Mouse (Mus musculus): Measurements from ENCODE around the gene Mrgpra2b. TPM values are rescaled to one million over a fixed set of nuclear protein-coding genes. Genes with fewer than 3 reads are reported as not detected.
"Not testable (repeated sequence)": the region's sequence is repeated elsewhere in the genome, so short reads cannot be mapped to it uniquely, and the experiment has no call there.

Mrgpra2b gene
- polyA plus RNA-seq (2014; fragmentation: Nextera tagmentation; extraction: Ambion mirVana) = 0.20 TPM in 1 of 2 replicates, not detected in the other

DNA sequence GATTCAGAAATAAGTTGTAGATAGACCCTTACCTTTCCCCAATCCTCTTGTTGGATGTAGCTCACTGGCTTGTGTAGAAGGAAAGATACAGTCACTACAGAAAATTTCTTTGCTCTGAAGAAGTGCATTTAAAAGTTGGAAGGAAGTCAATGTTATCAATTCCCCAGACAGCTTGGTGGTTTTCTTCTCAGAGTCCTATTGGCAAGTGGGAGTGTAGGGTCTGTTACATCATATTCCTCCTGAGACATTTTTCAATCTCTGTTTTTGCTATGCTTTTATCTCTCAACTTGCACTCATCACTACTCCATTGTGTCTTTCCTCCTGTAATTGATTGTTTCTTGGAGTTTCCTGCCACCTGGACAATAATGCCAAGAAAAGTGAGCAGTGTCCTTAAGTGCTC lies at the start of gene Mrgpra2b:
TSS of gene Mrgpra2b (minus strand) at position 101 of the 400 bp plus-strand sequence.
- Histone ChIP-seq H3K27ac (ENCODE audit: low read length) (no peak within 1 kb of the TSS), H3K4me3 (ENCODE audit: low read depth, low read length) (no peak within 1 kb of the TSS), H3K4me1 (ENCODE audit: control insufficient read depth, insufficient read depth, low read length) (no peaks in the 10 kb centered on the region), H3K9ac (replicated peaks; ENCODE audit: low read depth, low read length) (no peak within 1 kb of the TSS), H3K36me3 (ENCODE audit: control insufficient read depth, insufficient read depth, low read length) (no peaks in the 10 kb centered on the region), H3K4me2 (replicated peaks; ENCODE audit: low read depth, low read length) (no peak within 1 kb of the TSS), H3K27me3 (ENCODE audit: control insufficient read depth, insufficient read depth, low read length) (no peaks in the 10 kb centered on the region), H3K9me3 (ENCODE audit: control insufficient read depth, low read depth, low read length) (no peaks in the 10 kb centered on the region)
- ATAC-seq (ENCODE audit: insufficient number of reproducible peaks, insufficient read depth, low FRiP score, low read depth) = no peak

DNA sequence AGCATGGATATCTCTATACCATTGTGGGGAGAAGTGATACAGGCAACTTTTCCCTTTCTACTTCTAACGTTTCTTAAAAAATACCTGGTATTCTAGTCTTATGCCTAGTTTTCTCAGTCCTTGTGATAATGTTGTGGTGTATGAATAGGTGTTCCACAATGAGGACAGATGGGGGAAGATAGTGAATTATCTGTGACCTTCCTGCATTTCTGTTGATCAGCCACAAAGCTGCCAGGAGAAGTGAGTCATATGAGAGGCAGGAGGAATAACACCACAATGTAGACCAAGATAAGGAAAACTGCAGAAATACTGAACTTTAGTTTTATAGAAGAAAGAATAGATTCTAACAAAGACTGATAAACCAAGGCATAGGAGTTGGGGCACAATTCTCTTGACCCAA lies 12.3 kb downstream of the Mrgpra2b start:
- no peak overlapping the region for H3K27ac ChIP-seq (ENCODE audit: low read length)
- H3K4me2 ChIP-seq (replicated peaks; ENCODE audit: low read depth, low read length) = no peak overlapping the region
- ATAC-seq (ENCODE audit: insufficient number of reproducible peaks, insufficient read depth, low FRiP score, low read depth) = no peak
- no peaks in the 10 kb centered on the region for H3K36me3 ChIP-seq (ENCODE audit: control insufficient read depth, insufficient read depth, low read length)
- no peaks in the 10 kb centered on the region for H3K27me3 ChIP-seq (ENCODE audit: control insufficient read depth, insufficient read depth, low read length)
- no peak overlapping the region for H3K4me3 ChIP-seq (ENCODE audit: low read depth, low read length)
- no peaks in the 10 kb centered on the region for H3K4me1 ChIP-seq (ENCODE audit: control insufficient read depth, insufficient read depth, low read length)
- 74% methylated on average over 1 of the region's 1 CpGs for WGBS
- no peaks in the 10 kb centered on the region for H3K9me3 ChIP-seq (ENCODE audit: control insufficient read depth, low read depth, low read length)
- no peak overlapping the region for H3K9ac ChIP-seq (replicated peaks; ENCODE audit: low read depth, low read length)

DNA sequence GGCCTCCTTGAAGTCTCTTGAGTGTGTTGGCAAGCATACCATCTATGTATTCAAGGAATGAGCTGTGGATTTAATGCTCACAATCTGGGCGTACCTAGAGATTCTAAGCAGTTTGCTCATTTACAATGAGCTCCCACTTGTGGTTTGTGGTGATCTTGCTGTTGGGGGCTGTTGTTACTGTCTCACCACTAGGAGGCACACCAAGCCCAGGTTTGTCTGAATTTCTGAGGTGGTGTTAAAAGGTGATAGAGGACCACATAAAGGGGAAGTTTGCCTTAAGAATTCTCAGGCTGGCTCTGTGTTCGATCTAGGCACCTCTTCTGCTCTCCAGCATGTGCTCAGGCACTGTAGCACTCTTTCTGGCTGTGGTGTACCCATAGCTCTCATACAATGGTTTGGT lies 13.6 kb downstream of the Mrgpra2b start:
- Histone ChIP-seq H3K27ac (ENCODE audit: low read length) (no peak overlapping the region), H3K36me3 (ENCODE audit: control insufficient read depth, insufficient read depth, low read length) (no peaks in the 10 kb centered on the region), H3K4me3 (ENCODE audit: low read depth, low read length) (no peak overlapping the region), H3K27me3 (ENCODE audit: control insufficient read depth, insufficient read depth, low read length) (no peaks in the 10 kb centered on the region), H3K4me2 (replicated peaks; ENCODE audit: low read depth, low read length) (no peak overlapping the region), H3K4me1 (ENCODE audit: control insufficient read depth, insufficient read depth, low read length) (no peaks in the 10 kb centered on the region), H3K9me3 (ENCODE audit: control insufficient read depth, low read depth, low read length) (no peaks in the 10 kb centered on the region), H3K9ac (replicated peaks; ENCODE audit: low read depth, low read length) (no peak overlapping the region)
- WGBS = 66% methylated on average over 2 of the region's 2 CpGs
- no peak for ATAC-seq (ENCODE audit: insufficient number of reproducible peaks, insufficient read depth, low FRiP score, low read depth)

DNA sequence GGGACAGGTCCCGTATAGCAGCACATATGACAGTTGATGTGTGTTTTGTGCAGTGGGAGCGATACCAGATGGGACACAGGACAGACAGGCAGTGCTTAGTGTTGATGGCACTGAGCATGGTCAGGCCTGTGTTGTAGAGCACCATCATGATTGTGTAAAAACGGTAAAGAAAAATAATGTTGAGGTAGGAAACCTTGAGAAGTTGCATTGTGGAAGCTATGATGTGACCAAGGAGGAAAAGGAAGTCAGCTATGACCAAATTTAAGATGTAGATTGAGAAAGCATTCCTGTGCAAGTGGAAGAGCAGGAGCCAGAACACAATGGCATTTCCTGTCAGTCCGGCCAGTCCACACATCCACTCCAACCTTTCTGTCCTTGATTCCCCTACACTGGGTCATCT lies 25.7 kb downstream of the Mrgpra2b start:
- WGBS = 77% methylated on average over 4 of the region's 4 CpGs

DNA sequence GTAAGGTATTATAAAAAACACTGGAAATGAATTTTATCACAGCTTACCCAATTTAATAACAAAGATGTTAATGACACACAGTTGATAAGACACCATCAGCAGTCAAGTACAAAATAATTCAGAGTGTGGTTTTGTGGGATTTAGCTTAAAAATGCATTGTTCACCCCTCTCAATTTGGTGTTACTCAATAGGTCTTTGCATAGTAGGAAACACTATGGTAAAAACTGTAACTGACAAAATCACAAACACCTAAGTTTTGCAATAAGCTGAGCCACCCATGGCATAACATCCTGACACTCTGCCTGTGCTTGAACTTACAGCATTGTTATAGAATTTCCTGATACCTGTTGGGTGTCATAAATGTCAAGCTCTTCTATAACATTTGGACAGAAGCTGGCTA lies 37.4 kb downstream of the Mrgpra2b start:
- H3K4me1 ChIP-seq (ENCODE audit: control insufficient read depth, insufficient read depth, low read length); H3K9me3 ChIP-seq (ENCODE audit: control insufficient read depth, low read depth, low read length); H3K4me2 ChIP-seq (replicated peaks; ENCODE audit: low read depth, low read length); H3K36me3 ChIP-seq (ENCODE audit: control insufficient read depth, insufficient read depth, low read length); H3K9ac ChIP-seq (replicated peaks; ENCODE audit: low read depth, low read length); H3K27ac ChIP-seq (ENCODE audit: low read length); ATAC-seq (ENCODE audit: insufficient number of reproducible peaks, insufficient read depth, low FRiP score, low read depth); H3K4me3 ChIP-seq (ENCODE audit: low read depth, low read length); H3K27me3 ChIP-seq (ENCODE audit: control insufficient read depth, insufficient read depth, low read length): not testable (repeated sequence)

More for the DNA sequence above, 25.7 kb downstream of the Mrgpra2b start:
- Histone ChIP-seq H3K4me1 (ENCODE audit: control insufficient read depth, insufficient read depth, low read length) (no peaks in the 10 kb centered on the region), H3K9me3 (ENCODE audit: control insufficient read depth, low read depth, low read length) (no peaks in the 10 kb centered on the region), H3K9ac (replicated peaks; ENCODE audit: low read depth, low read length) (no peak overlapping the region), H3K4me3 (ENCODE audit: low read depth, low read length) (no peak overlapping the region), H3K27me3 (ENCODE audit: control insufficient read depth, insufficient read depth, low read length) (no peaks in the 10 kb centered on the region), H3K36me3 (ENCODE audit: control insufficient read depth, insufficient read depth, low read length) (no peaks in the 10 kb centered on the region), H3K27ac (ENCODE audit: low read length) (no peak overlapping the region), H3K4me2 (replicated peaks; ENCODE audit: low read depth, low read length) (no peak overlapping the region)
- no peak for ATAC-seq (ENCODE audit: insufficient number of reproducible peaks, insufficient read depth, low FRiP score, low read depth)

DNA sequence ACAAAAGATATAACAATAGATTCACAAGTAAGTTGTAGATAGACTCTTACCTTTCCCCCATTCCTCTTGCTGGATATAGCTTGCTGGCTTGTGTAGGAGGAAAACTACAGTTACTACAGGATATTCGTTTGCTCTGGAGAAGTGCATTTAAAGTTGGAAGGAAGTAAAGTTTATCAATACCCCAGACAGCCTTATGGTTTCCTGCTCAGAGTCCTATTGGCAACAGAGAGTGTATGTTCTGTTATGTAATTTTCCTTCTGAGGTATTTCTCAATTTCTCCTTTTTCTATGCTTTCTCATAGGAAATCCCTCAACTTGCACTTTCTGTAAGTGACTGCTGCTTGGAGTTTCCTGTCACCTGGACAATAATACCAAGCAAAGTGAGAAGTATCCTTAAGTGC lies 39.2 kb downstream of the Mrgpra2b start:
- not testable (repeated sequence) for ATAC-seq (ENCODE audit: insufficient number of reproducible peaks, insufficient read depth, low FRiP score, low read depth); H3K27ac ChIP-seq (ENCODE audit: low read length); H3K4me2 ChIP-seq (replicated peaks; ENCODE audit: low read depth, low read length); H3K9ac ChIP-seq (replicated peaks; ENCODE audit: low read depth, low read length); H3K36me3 ChIP-seq (ENCODE audit: control insufficient read depth, insufficient read depth, low read length); H3K9me3 ChIP-seq (ENCODE audit: control insufficient read depth, low read depth, low read length); H3K27me3 ChIP-seq (ENCODE audit: control insufficient read depth, insufficient read depth, low read length); H3K4me3 ChIP-seq (ENCODE audit: low read depth, low read length); H3K4me1 ChIP-seq (ENCODE audit: control insufficient read depth, insufficient read depth, low read length)
- no CpG with 5 or more reads among the region's 1 CpGs for WGBS

DNA sequence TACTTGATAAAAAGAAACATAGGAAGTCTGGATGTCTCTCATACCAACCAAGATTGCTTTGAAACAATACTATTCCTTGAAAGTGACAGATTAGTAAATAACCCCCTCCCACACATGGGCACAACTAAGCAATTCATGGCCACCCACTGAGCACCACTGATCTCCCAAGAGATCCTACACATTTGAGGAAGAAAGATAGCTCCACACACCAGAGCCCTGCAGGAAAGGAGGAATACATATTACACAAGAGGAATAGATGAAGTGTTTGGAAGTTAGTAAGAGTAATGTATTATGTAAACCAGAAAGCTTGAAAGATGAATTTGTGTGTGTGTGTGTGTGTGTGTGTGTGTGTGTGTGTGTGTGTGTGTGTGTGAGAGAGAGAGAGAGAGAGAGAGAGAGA lies 45.5 kb downstream of the Mrgpra2b start:
- not testable (repeated sequence) for ATAC-seq (ENCODE audit: insufficient number of reproducible peaks, insufficient read depth, low FRiP score, low read depth); H3K27ac ChIP-seq (ENCODE audit: low read length); H3K36me3 ChIP-seq (ENCODE audit: control insufficient read depth, insufficient read depth, low read length); H3K9me3 ChIP-seq (ENCODE audit: control insufficient read depth, low read depth, low read length); H3K4me3 ChIP-seq (ENCODE audit: low read depth, low read length); H3K4me2 ChIP-seq (replicated peaks; ENCODE audit: low read depth, low read length); H3K4me1 ChIP-seq (ENCODE audit: control insufficient read depth, insufficient read depth, low read length); H3K9ac ChIP-seq (replicated peaks; ENCODE audit: low read depth, low read length); H3K27me3 ChIP-seq (ENCODE audit: control insufficient read depth, insufficient read depth, low read length)

DNA sequence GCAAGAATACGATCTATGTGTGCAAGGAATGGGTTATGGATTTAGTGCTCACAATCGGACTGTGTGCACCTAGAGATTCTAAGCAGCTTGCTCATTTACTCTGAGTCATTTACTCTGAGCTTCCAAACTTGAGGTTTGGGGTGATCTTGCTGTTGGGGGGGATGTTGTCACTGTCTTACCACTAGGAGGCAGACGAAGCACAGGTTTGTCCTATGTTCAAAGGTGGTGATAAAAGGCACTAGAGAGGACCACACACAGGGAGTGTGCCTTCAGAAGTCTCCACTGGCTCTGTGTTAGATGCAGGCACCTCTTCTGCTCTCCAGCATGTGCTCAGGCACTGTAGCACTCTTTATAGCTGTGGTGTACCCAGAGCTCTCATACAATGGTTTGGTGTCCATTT lies 54.8 kb downstream of the Mrgpra2b start:
- H3K4me3 ChIP-seq (ENCODE audit: low read depth, low read length); H3K4me1 ChIP-seq (ENCODE audit: control insufficient read depth, insufficient read depth, low read length); H3K9me3 ChIP-seq (ENCODE audit: control insufficient read depth, low read depth, low read length); H3K27me3 ChIP-seq (ENCODE audit: control insufficient read depth, insufficient read depth, low read length); H3K9ac ChIP-seq (replicated peaks; ENCODE audit: low read depth, low read length); H3K36me3 ChIP-seq (ENCODE audit: control insufficient read depth, insufficient read depth, low read length); H3K4me2 ChIP-seq (replicated peaks; ENCODE audit: low read depth, low read length); H3K27ac ChIP-seq (ENCODE audit: low read length); ATAC-seq (ENCODE audit: insufficient number of reproducible peaks, insufficient read depth, low FRiP score, low read depth): not testable (repeated sequence)
- 44% methylated on average over 1 of the region's 3 CpGs for WGBS

DNA sequence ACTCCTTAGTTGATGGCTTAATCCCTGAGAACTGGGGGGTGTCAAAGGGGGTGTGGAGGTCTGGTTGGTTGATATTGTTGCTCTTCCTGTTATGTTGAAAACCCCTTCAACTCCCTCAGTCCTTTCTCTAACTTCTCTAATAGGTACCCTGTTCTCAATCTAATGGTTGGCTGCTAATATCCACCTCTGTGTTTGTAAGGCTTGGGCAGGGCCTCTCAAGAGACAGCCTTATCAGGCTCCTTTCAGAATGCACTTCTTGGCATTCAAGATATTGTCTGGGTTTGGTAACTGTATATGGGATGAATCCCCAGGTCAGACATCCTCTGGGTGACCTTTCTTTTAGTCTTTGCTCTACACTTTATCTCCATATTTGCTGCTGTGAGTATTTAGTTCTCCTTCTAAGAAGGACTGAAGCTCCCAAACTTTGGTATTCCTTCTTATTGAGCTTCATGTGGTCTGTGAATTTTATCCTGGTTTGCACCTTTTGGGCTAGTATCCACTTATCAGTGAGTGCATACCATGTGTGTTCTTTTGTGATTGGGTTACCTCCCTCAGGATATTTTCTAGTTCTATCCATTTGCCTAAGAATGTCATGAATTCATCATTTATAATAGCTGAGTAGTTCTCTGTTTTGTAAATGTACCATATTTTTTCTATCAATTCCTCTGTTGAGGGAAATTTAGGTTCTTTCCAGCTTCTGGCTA lies 63.2 kb downstream of the Mrgpra2b start:
- H3K4me1 ChIP-seq (ENCODE audit: control insufficient read depth, insufficient read depth, low read length); H3K27ac ChIP-seq (ENCODE audit: low read length); H3K36me3 ChIP-seq (ENCODE audit: control insufficient read depth, insufficient read depth, low read length); H3K4me2 ChIP-seq (replicated peaks; ENCODE audit: low read depth, low read length); H3K9ac ChIP-seq (replicated peaks; ENCODE audit: low read depth, low read length); ATAC-seq (ENCODE audit: insufficient number of reproducible peaks, insufficient read depth, low FRiP score, low read depth); H3K27me3 ChIP-seq (ENCODE audit: control insufficient read depth, insufficient read depth, low read length); H3K4me3 ChIP-seq (ENCODE audit: low read depth, low read length); H3K9me3 ChIP-seq (ENCODE audit: control insufficient read depth, low read depth, low read length): not testable (repeated sequence)
